Mouse (Mus musculus): Measurements from ENCODE around the gene Cnnm2.

Cnnm2 gene

DNA sequence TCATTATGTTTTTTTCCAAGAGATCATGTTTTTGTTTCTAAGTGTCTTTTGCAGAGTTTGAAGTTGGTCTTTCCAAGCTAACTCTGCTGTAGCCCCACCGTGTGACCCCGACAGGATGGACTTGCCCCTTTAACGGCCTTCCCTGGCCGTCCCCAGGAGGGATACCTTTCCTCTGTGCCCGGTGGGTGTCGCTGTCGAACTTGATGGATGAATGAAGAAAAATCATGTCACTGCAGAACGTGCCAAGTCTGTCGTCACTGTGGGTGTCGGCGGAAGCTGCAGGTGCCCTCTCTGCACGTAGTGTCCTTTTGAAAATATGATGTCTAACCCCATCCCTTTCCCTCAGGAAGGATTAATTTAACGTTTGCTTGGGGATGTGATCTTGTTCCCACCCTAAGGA lies 117.0 kb downstream of the Cnnm2 start:
- no peak for DNase-seq (ENCODE audit: extremely low read depth, low read depth, low spot score)

DNA sequence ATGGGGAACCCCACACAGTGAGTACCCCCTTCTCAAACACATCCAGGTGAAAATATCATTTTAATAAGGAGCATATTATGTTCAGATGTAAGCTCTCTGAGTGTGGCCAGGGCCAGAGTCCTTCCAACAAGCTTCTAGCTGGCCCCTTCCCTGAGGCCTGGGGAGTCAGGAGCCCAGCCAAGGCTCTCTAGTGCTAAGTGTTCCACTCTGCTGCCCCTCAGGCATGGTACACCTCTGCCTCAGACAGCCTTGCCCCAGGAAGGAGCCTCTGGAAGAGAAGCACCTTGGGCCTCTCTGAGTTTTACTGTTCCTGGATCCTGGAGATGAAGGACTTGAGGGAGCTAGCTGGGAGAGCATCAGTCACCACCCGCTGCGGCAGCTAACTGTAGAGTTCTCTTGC lies 118.5 kb downstream of the Cnnm2 start:
- no peak for DNase-seq (ENCODE audit: extremely low read depth, low read depth, low spot score)

DNA sequence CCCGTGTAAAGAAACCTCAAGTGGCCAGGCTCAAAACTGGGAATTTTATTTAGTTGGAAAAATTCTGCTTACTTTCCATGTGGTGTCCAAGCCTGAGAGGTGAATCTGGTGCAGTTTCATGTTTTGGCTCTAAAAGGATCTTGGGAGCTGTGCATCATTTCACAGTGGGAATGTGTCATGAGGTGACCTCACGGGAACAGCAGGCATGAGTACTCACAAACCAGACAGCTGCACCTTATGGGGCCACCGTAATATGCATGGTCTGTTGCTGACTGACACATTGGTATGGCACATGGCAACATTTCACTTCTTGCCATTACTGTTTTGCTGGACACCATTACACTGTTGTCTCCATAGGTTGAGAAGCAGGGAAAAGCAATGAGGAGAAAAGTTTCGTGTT lies 124.0 kb downstream of the Cnnm2 start:
- DNase-seq (ENCODE audit: extremely low read depth, low read depth, low spot score): no peak

DNA sequence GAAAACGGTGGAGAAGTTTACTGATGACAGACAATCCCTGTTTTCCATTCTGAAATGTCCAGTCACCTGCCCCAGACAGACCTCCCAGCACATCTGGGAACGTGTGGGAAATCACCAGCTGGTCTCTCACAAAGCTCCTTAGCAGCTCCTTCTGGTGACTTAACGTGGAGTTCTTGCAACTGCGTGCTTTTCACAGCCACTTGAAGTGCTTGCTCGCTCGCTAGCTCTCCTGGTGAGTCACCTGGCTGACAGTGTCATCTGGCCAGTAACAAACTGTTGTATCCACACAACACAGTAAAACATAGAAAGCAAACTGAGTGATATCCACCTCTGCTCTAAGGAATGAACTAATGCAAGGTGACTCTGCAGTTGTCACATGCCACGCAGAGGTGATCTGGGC lies 125.4 kb downstream of the Cnnm2 start:
- no peak for DNase-seq (ENCODE audit: extremely low read depth, low read depth, low spot score)

DNA sequence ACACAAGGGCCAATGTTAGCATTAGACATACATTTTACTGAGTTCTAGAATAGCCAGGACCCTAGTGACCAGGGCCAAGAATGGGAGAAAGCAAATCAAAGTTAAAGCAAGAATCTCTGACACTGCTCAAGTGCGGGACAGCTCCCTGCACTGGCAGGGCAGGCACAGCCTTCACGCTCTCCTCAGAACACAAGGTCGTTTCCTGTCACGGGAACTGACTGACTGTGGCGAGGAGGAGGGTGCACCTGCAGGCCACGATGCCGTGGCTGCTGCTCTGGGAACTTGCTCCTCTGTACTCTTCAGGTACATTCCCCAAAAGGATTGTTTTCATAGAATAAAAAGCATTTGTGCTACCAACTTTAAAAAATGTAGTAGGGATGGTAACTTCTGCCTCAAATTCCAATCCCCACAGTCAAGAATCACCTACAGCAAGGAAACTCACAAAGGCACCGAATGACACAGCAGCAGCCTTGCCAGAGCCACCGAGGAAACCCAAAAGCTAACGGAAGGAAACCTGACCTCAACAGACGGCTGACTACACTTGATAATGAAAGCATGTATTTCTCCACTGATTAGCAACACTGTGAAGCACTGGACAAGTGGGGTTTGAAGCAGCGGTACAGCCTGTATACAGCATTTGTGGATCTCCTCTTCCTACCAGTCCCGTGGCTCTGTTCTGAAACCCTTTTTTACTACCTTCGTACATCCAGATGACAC lies 126.6 kb downstream of the Cnnm2 start:
- DNase-seq (ENCODE audit: extremely low read depth, low read depth, low spot score): no peak

DNA sequence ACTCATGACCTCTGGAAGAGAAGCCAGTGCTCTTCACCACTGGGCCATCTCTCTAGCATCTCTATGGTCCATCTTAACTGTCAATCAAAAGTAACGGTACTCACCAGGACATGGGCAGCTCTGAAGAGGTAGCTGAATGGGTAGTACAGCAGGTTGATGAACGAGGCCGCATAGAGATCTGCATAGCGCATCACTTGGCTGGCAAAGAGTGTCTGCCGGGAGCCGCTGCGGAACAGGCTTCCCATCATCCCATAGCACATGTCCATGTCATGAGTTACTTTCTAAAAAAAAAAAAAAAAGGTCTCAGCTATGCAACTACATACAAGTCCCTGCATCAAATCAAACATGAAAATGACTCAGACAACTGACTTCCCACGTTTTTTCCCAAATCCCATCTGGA lies 128.3 kb downstream of the Cnnm2 start:
- DNase-seq (ENCODE audit: extremely low read depth, low read depth, low spot score): no peak

DNA sequence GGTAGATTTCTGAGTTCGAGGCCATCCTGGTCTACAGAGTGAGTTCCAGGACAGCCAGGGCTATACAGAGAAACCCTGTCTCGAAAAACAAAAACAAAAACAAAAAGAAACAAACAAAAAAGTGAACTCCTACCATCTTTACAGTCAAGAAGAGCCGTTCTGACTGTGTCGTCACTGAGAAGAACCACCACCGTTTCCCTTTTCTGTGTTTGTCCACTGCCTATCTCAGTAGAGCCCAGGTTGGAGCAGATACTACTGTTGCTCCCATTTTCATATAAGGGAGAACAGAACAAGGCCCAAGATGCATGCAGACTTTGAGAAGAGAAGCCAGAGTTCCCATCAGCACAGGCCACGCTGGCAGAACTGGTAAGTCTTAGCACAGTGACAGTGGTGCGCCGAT lies 129.3 kb downstream of the Cnnm2 start:
- DNase-seq (ENCODE audit: extremely low read depth, low read depth, low spot score): no peak

DNA sequence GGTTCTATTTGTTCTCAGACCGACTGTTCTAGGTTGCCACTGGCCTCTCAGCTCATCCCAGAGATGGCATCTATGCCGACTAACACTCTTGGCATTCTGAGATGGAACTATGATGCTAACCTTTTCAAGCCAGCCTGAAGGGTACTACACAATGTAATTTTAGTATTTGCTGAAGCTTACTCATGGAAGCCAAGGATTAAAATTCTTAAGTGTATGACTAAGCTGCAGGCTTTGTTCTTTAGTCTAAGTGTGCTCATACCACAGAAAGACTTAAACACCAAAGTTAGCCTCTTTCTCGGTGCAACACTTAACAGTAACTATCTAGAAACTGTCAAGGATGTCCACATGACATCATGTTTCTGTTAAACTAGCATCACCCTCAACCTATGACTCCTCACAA lies 131.5 kb downstream of the Cnnm2 start:
- no peak for DNase-seq (ENCODE audit: extremely low read depth, low read depth, low spot score)

DNA sequence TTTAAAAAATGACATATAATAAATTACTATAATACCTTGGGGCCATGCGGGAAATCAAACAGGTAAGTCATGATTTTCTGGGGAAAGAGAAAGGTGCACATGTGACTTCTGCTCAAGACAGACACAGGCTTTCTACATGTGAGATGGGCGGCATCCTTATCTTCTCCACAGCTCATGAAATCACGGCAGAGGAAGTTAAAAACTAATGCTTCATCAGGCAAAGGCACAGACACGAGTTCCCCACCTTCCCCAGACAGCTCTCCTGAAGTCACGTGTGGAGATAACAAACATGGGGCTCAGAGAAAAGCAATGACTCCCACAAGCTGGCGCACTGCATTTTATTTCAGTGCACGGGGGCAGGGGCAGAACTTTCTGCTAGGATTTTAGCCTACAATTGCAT lies 132.1 kb downstream of the Cnnm2 start:
- DNase-seq (ENCODE audit: extremely low read depth, low read depth, low spot score): no peak

DNA sequence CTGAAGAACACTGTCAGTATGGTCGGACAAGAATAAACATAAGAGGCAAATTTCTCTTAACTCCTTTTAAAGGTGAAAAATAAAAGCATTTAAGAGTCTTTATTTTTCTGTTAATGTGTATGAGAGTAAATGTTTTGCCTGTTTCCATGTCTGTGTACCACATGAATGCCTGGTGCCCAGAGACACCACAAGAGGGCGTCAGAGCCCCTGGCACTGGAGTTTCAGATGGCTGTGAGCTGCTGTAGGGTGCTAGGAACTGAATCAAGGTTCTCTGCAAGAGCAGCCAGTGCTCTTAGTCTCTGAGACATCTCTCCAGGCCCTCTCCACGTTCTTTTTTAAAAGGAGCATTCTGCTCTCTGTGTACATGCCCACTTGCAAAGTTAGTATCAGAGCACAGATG lies 135.7 kb downstream of the Cnnm2 start:
- DNase-seq (ENCODE audit: extremely low read depth, low read depth, low spot score): no peak

DNA sequence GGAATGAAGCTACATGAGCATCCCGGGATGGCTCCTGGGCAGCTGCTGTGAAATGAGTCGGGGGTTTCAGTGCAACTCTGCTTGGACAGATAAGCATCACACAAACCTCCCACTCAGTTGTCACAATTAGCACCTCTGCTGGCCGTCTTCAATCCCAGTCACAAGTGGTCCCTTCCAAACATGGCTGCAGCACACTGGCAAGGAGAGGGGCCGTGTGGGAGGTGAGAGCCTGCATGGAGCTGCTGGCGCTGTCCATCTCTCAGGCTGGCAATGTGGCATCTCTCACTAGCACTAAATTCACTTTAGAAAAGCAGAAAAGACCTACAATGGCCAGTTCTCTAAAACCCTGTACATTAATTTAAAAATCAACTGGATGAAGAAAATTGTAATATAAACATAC lies 136.8 kb downstream of the Cnnm2 start:
- no peak for DNase-seq (ENCODE audit: extremely low read depth, low read depth, low spot score)

DNA sequence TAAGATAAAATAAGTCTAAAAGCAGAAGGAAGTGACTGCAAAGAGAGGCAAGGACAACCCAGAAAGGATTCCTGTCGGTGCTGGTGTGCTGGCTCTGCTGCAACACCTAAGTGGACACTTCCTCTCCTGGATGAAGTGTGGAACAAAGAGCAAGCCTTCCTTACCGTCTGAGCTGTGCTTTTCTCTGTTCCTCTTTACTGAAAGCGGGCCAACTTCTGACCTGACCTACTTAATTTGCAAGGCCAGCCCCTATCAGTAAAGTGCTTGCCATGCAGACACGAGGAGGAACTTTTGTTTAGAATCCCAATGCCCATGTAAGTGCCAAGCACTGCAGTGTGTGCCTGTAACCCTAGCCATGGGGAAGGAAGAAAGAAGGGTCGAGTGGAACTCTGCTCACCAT lies 137.9 kb downstream of the Cnnm2 start:
- DNase-seq (ENCODE audit: extremely low read depth, low read depth, low spot score): no peak

DNA sequence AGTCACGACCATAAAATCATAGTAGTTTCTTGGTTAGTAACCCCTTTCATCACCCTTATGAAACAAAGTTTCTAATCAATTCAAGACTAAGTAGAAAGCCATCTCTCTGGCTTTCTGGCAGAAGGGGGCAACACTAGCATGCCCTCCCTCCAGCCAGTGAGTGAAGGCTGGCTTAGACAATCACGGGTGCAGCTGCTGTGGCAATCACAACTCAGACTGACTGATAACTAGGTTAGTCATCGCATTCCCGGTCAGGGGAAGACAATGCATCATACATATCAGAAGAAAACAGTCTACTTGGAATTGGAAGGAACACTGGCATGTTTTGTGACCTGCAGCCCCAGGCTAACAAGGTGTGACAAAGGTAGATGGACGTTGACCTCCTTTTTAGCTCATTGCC lies 138.5 kb downstream of the Cnnm2 start:
- DNase-seq (ENCODE audit: extremely low read depth, low read depth, low spot score): no peak

DNA sequence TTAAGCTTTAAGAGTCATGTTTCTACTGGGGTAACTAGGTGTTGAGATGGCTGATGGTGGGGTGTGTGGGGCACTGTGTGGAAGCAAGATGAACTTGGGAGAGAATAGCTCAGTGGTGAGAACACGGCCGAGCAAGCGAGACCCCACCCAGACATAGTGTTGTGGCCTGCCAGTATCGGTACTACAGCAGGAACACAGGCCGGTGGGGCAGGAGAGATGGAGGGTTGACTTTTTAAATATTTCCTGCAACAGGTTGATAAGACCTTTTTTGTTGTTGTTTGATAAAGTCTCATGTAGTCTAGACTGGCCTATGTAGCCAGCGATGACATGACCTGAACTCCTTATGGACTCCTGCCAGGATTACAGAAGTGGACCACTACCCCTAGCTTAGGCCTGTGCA lies 139.4 kb downstream of the Cnnm2 start:
- no peak for DNase-seq (ENCODE audit: extremely low read depth, low read depth, low spot score)

DNA sequence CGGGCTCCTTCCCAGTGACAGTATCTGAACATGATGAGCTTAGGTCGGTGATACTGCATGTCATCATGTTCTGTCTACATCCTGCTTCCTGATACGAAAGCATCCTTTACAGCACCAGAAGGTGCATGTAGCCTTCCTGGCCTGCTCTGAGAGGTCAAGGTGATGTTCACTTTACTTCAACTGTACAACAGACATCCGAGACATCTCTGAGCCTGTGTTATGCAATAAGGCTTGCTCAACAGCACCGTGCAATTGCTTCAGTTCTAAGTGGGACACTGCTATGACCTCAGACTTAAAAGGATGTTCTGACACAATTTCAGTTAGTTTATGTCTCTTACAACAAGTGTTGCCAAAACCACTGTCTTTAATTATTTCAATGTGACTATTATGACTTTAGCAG lies 139.9 kb downstream of the Cnnm2 start:
- peak; percentile 88 for DNase-seq (ENCODE audit: extremely low read depth, low read depth, low spot score)

DNA sequence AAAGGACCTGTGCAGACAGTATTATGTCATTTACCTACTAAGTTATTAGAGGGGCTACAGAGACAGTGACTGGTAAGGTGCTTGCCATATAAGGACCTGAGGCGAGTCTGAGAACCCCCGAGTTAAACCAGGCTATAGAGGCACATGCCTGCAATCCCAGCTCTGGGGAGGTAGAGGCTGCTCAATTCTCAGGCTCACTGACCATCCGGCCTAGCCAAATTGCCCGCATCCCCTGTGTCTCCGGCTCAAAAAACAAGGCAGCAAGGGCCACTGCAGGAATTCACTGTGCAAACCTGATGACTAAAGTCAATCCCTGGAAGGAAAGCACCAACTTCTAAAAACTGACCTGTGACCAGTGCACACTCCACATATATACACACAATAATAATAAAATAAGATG lies 142.0 kb downstream of the Cnnm2 start:
- no peak for DNase-seq (ENCODE audit: extremely low read depth, low read depth, low spot score)

DNA sequence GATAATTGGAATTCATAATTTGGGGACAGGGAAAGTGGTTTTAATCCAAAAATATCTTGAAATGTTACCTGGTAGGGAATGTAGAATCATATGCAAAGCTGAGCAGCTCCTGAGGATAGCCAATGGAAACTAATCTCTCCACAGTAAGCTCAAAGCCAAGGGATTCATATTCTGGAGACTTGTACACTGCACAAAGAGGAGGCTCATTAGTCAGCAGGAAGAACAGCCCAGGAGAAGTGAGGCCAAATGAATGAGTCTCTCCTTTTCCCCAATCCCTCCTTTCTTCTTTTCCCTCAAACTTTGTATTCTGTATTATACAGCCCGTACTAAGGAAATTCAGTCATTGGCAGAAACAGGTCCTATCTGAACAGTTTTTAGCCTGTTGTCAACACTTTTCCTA lies 143.5 kb downstream of the Cnnm2 start:
- no peak for DNase-seq (ENCODE audit: extremely low read depth, low read depth, low spot score)

DNA sequence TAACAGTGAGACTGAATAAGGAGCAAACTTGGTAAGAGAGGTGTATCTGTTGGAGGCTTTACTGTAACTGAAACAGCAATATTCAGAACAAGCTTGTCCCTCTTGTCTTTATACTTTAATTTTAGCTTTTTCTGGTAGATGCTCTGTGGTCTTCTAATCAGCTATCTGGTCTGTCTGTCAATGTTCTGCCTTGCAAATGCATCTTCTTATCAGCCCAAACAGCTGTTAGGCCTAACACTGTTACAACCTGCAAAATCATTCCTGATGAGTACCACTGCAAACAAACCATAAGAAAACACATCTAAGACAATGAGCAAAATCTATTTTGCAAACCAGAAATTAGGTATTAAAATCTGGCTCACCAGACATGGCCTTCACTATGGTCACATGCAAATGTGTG lies 144.0 kb downstream of the Cnnm2 start:
- DNase-seq (ENCODE audit: extremely low read depth, low read depth, low spot score): no peak

DNA sequence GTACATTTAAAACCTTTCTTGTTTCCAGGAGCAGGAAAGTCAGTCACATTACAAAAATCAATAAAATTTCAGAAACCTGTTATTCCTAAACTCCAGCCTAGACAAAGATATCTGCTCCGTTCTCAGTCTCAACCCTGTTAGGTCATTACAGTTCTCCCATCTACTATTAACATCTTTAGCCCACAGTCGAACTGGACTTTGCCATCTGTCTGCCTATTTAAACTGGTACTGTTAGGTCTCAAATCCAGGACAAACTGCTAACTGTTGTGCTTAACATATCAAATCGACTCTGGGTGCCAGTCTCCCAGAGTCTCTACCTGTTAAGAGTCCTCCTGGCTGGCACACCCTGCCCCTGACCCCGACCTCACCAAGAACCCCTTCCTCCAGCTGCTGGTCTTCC lies 144.6 kb downstream of the Cnnm2 start:
- no peak for DNase-seq (ENCODE audit: extremely low read depth, low read depth, low spot score)

DNA sequence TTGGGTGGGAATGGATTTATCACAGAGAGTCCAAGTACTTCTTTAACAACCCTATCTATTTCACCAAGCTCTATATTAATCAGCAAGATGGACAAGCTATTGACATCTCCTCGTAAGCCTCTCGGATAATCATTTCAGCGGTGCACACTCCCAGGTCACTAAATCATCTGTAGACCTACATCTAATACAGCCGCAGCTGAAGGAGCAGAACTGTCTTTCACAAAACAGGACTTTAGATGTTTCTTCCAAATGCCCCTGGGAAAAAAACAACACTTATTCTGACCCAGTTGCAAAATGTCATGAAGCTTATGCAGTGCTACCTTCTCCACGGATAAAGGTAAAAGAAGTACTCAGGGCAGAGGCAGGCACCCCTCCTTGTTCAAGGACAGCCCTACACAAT lies 146.8 kb downstream of the Cnnm2 start:
- DNase-seq (ENCODE audit: extremely low read depth, low read depth, low spot score): peak; percentile 69

DNA sequence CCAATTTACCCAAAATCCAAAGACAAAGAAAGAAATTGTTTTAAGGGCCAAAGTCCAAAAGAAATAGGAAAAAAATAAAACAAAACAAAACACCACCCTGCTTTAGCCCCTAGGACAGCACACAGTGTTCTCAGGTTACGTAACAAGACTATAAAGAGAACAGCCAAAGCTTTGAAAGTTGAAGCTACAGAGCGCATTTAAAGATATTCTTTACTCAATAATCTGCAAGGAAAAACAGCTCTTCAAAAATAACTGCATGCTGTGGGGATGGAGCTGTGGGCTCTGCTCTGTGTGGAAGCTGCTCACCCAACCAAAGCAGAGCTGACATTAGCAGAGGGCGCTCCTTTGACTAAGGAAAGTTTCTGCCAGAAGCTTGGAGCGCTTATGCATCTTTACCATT lies 147.6 kb downstream of the Cnnm2 start:
- peak; percentile 58 for DNase-seq (ENCODE audit: extremely low read depth, low read depth, low spot score)

DNA sequence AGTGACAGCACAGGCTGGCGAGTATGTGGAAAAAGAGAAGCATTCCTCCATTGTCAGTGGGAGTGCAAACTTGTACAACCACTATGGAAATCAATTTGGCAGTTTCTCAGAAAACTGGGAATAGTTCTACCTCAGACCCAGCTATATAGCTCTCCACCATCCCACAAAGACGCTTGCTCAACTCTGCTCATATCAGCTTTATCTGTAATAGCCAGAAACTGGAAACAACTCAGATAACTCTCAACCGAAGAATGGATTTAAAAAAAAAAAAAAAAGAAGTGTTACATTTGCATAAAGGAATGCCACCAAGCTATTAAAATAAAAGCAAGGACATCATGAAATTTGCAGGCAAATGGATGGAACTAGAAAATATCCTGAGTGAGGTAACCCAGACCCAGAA lies 150.1 kb downstream of the Cnnm2 start:
- DNase-seq (ENCODE audit: extremely low read depth, low read depth, low spot score): no peak

DNA sequence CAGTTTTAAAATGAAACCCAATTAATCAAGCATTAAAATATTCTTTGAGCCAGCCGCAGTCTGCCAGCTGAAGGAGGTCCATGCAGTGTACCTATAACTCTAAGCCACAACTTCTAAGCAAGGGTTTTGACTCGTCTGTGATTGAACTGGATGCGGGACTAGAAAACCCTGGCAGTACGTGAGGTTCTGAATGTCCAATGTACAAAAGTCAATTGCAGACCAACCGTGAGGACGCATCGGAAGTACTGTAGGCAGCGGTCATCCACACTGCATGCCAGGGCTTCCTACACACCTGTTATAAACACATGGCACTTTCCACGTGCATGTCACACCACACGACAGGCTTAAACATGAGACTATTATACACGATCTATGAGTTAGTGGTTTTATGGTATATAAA lies 152.2 kb downstream of the Cnnm2 start:
- no peak for DNase-seq (ENCODE audit: extremely low read depth, low read depth, low spot score)

Data from fat pad, adult 2 months (tissue).